Mouse (Mus musculus) kidney, postnatal 25 days (tissue): ENCODE data around the gene Atrnl1.
A peak's percentile ranks its signal among the peaks of the same experiment; 100 is the strongest.

Experiments
- DNase-seq, 2 experiments: peaks; one replicate each; pipeline ENCODE4 v3.0.0; 2021; ENCODE audit warnings: mixed read lengths in 2 of 2

Atrnl1 gene

GRCm38 (mm10) chr19:57713138-57713537 lies 102.3 kb downstream of the Atrnl1 start:
- no peak for DNase-seq

DNA sequence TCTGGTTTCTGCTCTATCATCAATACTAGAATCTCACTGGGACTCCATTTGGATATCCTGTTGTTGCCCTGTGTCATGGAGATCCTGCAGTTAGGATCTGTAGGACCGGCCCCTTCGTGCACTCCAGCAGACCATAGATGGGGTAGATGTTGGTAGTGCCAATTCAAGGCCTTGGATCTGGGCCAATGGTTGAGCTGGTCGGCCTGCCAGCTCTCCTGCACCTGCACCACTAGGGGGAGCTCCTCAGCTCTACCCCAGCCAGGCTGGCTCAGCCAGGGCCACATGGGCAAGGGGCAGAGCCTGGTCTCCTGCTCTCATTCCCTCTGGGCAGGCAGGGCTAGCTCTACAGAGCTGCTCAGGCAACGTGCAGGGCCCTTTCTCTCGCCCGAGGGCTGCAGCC lies 114.1 kb downstream of the Atrnl1 start:
- DNase-seq, result peak; percentile 66 to 71

DNA sequence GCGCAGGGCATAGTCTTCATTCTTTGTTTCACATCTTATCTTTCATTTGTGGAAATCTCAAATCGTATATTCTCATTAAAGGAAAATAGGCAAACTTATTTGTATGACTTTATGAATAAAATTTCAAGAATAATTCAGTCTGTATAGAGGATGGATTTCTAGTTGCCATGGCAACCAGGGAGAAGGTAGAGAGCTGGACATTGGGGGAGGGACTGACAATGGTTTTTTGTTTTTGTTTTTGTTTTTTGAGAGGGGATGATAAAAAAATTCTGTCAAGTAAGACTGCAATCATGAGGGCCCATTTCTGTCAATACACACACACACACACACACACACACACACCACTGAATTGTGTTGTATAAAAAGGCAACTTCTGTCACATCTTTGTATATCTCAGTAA lies 114.5 kb downstream of the Atrnl1 start:
- no peak for DNase-seq

- DNase-seq, result no peak
These were observed 116.2 kb downstream of the Atrnl1 start for GRCm38 (mm10) chr19:57727009-57727408.

- DNase-seq, result no peak
These were observed 126.6 kb downstream of the Atrnl1 start for GRCm38 (mm10) chr19:57737475-57737874.

DNA sequence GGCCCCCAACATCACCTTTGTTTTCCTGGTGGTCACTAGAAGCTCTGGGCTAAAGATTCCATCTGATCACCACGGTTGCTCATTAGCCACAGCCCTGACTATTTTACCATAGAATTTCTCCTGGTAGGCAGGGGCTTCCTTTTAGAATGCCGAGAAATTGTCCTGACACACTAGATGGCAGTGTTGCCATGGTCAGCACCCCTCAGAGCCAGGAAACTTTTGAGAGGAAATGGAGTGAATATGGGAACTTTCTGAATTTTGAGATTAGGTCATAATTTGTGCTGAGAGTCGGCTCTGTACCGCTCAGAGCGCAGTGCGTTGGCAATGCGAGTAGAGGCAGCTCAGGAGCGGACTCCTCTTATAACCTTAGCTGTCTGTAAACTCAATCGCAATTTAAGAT lies 134.7 kb downstream of the Atrnl1 start:
- DNase-seq, result peak in 1 of 2 experiments; percentile 20

GRCm38 (mm10) chr19:57746553-57746952 lies 135.7 kb downstream of the Atrnl1 start:
- DNase-seq, result no peak

- DNase-seq, result no peak
These were observed 141.4 kb downstream of the Atrnl1 start for GRCm38 (mm10) chr19:57752189-57752588.

- DNase-seq, result no peak
These were observed 151.7 kb downstream of the Atrnl1 start for GRCm38 (mm10) chr19:57762526-57762925.

GRCm38 (mm10) chr19:57764576-57765371 lies 153.9 kb downstream of the Atrnl1 start:
- no peak for DNase-seq

- no peak for DNase-seq
These were observed 156.2 kb downstream of the Atrnl1 start for GRCm38 (mm10) chr19:57767051-57767450.

- DNase-seq, result no peak
These were observed 157.8 kb downstream of the Atrnl1 start for GRCm38 (mm10) chr19:57768661-57769060.

GRCm38 (mm10) chr19:57782366-57783089 lies 171.7 kb downstream of the Atrnl1 start:
- peak in 1 of 2 experiments; percentile 25 for DNase-seq

DNA sequence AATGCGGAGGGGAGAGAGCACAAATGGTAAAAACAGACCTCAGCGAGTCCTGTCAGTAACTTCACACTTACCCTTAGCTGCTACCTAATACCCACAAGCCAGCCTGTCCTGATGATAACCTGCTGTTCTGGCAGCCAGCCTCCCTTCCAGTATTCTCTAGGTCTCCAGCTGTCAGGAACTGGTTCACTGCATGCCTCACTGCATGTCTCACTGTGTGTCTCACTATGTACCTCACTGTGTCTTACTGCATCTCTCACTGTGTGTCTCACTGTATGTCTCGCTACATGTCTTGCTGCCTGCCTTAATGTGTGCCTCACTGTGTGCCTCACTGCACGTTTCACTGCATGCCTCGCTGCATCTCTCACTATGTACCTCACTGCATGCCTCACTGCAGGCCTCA lies 175.9 kb downstream of the Atrnl1 start:
- DNase-seq, result no peak

GRCm38 (mm10) chr19:57802207-57802606 lies 191.4 kb downstream of the Atrnl1 start:
- no peak for DNase-seq

DNA sequence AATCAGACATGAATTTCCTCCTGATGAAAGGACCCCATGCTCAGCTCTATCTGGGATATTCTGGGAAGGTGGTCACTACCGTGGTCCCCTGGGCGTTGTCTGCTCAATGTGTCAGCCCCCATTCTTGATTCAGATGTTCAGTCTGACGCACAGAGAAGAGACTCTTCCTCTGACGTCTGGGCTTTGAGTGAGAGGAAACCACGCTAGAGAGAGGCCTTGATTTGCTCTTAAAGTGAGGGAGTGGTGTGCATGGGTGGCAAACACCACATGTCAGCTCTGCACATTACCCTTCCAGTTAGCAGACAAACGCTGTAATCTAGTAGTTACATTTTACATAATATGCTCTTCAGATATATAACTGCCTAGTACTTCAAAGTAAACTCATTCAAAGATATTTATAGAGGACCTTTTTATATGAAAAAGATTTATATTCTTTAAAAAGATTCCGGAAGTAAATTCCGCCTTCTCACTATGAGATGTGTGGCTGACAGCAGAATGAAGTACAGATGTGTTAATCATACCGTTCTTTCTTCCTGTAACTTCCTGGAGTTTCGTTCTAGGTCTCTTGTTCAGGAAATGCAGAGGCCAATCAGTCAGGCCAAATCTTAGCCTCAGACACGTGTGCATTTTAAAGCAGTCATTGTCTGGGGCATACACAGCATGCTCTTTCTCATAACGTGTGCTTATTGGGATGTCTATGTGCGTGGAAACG lies 192.1 kb downstream of the Atrnl1 start:
- no peak for DNase-seq

DNA sequence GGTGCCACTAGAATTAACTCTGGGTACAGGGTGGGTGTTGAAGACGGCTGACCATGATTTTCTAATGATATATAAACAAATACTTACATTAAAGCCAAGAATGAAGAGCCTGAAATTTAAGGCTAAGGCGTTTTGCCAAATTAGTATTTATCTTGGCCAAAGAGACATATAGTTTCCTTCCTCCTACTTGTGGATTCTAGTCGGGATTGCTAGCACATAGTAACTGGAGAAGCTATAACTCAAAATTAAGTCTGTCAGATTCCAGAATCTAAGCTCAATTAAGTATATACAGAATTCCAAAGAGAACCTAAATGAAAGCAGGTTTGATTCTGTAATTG lies 192.6 kb downstream of the Atrnl1 start:
- DNase-seq, result no peak

GRCm38 (mm10) chr19:57808363-57808762 lies 197.5 kb downstream of the Atrnl1 start:
- no peak for DNase-seq

GRCm38 (mm10) chr19:57814291-57814690 lies 203.5 kb downstream of the Atrnl1 start:
- no peak for DNase-seq

DNA sequence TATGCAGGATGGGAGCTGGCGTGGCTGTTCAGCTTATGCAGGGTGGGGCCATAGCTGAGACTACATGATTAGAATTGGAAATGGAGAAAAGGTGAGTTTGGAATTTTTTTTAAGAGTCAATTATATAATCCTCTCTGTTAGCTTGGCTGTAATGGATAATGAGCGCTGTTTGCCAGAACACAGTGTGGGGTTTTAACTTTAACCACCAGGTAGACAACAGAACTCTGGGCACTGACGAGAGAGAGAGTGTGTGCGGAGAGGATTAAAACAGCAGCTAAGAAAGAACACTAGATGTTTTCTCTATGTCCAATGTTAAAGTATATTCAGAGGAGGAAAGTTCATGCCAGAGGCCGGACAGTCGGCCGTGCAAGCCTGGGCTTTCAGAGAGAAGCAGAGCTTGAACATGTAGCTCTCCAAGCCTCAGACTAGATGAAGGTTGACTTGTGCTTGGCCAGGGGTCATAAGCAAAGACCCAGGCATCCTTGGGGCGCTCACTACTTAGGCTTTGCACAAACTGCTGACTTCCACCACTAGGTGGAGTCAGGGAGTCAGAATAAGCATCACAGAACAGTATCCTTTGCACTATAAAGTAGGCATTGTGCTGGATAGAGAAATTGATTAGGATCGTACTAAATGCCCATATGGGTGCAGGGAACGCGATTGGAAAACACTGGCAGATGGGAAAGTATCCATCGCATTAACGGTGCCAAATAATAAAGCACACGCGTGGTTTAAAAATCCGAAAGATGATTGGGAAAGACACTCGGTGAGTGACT lies 205.6 kb downstream of the Atrnl1 start:
- peak in 1 of 2 experiments; percentile 48 for DNase-seq

DNA sequence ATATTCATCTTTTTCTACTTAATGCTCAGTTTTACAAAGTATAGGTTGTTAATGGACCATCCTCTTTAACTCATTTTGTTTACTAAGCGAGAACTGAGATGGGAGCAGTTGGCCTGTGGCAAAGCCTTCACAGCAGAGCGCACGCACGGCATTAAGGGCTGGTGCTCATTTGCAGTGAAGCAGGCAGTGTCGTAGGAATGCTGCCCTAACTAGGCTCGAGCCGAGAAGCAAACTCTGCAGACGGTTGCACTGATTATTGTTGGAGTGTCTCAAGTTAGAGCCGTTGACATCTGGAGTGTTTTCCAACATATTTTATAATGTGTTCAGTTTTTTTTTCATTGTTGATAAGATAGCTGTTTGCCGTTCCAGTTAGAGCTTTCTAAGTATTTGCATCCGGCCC lies 206.9 kb downstream of the Atrnl1 start:
- no peak for DNase-seq

- DNase-seq, result no peak
These were observed 212.6 kb downstream of the Atrnl1 start for GRCm38 (mm10) chr19:57823446-57823845.
